Mouse (Mus musculus) right cerebral cortex, postnatal 14 days (tissue): Measurements from ENCODE around the gene Ypel3.

Experiments used
- DNase-seq: peaks from one replicate; pipeline ENCODE4 v3.0.0; 2022

Ypel3 gene

DNA sequence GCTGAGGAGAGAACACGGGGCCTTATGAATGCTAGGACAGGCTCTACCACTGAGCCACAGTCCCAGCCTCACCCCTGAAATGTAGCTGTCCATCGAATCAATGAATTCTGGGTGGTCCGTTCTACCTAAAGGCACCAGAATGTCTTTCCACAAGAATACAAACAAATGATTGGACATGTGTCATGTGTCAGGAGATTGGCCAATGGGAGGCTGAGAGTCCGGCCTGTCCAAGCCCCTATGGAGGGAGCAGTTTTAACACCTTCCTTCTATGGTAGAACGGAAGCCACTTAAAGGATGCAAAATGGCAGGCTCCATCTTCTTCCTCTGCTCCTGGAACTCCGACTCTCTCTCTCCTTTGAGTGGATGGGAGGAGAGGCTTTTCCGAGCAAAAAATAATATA lies 40.8 kb downstream of the Ypel3 start:
- DNase-seq, result no peak

GRCm38 (mm10) chr7:126818818-126819217 lies 42.1 kb downstream of the Ypel3 start:
- DNase-seq, result no peak

DNA sequence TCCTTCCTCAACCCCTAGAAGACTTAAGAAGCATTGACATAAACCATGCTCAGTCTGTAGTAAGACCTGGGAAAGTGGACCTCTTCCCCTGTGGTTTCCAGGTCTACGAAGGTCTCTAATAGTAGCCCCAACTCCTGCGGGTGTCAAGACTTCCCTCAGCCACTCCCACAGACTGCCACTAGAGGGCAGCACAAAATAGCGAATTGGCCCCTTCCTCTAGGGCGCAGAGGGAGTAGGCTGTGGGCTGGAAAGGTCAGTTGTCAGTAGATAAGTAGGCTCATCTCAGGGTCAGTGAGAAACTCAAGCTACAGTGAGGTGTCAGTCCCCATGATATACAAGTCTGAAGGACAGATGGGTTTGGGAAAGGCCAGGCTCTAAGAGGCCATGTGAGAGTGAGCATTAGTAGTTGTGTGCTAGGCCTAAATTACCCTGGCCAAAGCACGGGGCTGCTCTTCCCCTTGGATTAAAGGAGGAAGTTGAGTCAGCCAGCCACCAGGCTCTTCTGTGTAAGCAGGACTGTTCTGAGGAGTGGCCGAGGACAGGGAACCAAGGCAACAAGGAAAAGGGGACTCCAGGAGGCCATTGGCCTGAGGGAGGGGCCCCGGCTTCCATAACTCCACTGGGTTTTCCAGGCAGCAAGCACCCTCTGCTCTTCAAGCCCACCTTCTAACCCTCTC lies 45.2 kb downstream of the Ypel3 start:
- peak; percentile 83 for DNase-seq

DNA sequence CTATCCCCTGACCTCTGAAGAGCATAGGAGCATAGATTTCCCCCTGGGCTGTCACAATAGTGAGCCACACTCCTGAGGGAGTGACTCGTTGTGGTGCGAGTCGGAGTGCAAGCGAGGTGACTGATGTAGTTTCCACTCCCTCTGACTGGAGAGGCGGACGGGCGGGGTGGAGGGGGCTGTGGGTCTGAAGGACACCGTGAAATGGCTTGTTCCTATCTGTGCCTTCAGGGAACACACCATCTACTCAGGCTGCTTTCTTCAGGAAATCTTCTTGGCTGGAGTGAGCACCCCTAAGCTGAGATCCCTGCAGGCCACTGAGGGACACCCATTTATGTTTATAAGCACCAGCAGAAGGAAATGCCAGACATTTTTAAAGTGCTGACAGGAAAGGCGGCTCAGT lies 46.0 kb downstream of the Ypel3 start:
- no peak for DNase-seq

GRCm38 (mm10) chr7:126823202-126823711 lies 46.5 kb downstream of the Ypel3 start:
- peak; percentile 50 for DNase-seq

GRCm38 (mm10) chr7:126823940-126824339 lies 47.2 kb downstream of the Ypel3 start:
- DNase-seq, result no peak

DNA sequence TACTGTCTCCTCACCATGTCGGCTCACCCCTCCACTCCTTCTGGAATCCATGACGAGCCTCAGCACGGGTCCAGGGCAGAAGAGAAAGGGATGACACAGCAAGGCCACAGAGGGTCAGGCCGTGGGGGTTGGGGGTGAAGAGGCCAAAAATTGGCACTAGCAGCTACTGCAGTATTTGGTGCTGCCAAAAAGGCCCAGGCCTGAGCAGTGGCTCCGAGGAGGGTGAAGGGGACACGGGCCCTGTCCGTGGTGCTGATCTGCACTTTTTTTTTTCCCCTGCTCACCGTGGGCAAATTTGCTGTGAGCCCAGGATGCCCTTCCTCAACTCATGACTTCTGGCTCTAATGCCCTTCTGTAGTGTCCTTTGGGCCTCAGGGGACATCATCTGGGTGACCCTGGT lies 48.6 kb downstream of the Ypel3 start:
- no peak for DNase-seq

DNA sequence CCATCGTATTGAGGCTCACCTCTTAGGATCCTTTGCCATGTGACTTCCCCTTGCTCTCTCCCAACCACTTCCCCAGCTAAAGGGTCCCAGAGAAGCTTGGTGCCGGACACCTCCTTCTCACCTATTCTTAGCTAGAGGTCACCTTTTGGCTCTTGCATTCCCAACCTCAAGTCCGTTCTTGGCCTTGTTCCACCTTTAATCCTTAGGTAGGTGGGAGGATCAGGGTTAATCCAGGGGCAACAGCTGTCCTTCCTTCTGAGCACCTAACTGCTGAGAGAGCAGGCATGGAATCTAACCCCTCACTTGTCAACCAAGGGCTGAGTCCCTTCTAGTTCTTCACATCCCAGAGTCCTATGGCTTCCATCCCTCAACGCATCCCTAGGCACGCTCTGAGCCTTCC lies 49.2 kb downstream of the Ypel3 start:
- no peak for DNase-seq
